Mouse (Mus musculus) R1 (cell line): ENCODE measurements at regions not wholly inside any gene's neighbourhood (a gene's known extent, or its start where the extent isn't known, plus 50 kb on each side); places are given as distances from the start of the nearest gene placed in this dataset.
A peak's percentile ranks its signal among the peaks of the same experiment; 100 is the strongest.

ENCODE experiments used
- DNase-seq: peaks from one replicate; pipeline ENCODE4 v3.0.0-alpha.2; 2018; ENCODE audit warnings: low read depth, low spot score

DNA sequence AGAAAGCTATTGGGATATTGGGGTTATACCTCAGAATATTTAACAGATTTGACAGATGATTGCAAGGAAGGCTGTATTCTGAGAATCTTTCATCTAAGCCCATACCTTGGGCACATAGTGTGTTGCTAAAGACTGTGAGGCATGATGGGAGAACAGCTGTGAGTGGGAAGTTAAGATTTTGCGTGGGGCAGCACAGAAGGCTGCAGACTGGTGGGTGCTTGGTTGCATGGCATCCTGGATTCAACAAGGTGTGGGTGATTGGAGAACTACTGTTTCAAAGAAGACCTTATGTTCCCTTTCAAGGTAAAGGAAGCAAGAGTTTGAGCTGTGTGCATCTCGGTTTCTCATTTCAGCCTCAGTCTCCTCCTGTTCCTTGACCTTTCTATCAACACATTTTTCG lies 584.8 kb downstream of the Sh2d4b start:
- no peak for DNase-seq

- no peak for DNase-seq
Observed at GRCm38 (mm10) chr14:40279194-40279593, 613.9 kb downstream of the Sh2d4b start.

GRCm38 (mm10) chr14:40275331-40275730 lies 617.7 kb downstream of the Sh2d4b start:
- no peak for DNase-seq

- no peak for DNase-seq
Observed at GRCm38 (mm10) chr14:40261646-40262045, 631.4 kb downstream of the Sh2d4b start.

- DNase-seq: peak; percentile 89
Observed at GRCm38 (mm10) chr14:40232084-40232483, 661.0 kb downstream of the Sh2d4b start.

- DNase-seq: no peak
Observed at GRCm38 (mm10) chr14:40224331-40224730, 668.7 kb downstream of the Sh2d4b start.
